Mouse (Mus musculus) neural tube, embryonic 15.5 days (tissue): ENCODE data around the gene Gm20388. TPM values are rescaled to one million over a fixed set of nuclear protein-coding genes. Genes with fewer than 3 reads are reported as not detected.
A peak's percentile ranks its signal among the peaks of the same experiment; 100 is the strongest.

ENCODE experiments used
- ATAC-seq: fragments of 200-750 bp; cut with Nextera tagmentation; 2 replicates; pipeline ENCODE4 v1.8.0; 2017; ENCODE audit warnings: mild to moderate bottlenecking, moderate TSS enrichment, moderate library complexity; ENCODE audit not compliant: low FRiP score
- H3K27ac ChIP-seq: fragments of 300-500 bp; sonication (generic); replicated peaks from 2 replicates; pipeline ENCODE4 v1.5.1; 2015; ENCODE audit warnings: mild to moderate bottlenecking, inconsistent platforms
- H3K27me3 ChIP-seq: fragments of 300-500 bp; sonication (generic); replicated peaks from 2 replicates; pipeline ENCODE4 v1.6.1; 2015; ENCODE audit warnings: inconsistent platforms
- H3K36me3 ChIP-seq: fragments of 300-500 bp; sonication (generic); 2 replicates; pipeline ENCODE4 v1.6.1; 2015; ENCODE audit warnings: inconsistent platforms
- H3K4me1 ChIP-seq: fragments of 300-500 bp; sonication (generic); 2 replicates; pipeline ENCODE4 v1.6.1; 2015; ENCODE audit warnings: inconsistent platforms
- H3K4me2 ChIP-seq: fragments of 300-500 bp; sonication (generic); 2 replicates; pipeline ENCODE4 v1.6.1; 2015; ENCODE audit warnings: inconsistent platforms, mild to moderate bottlenecking, moderate library complexity
- H3K4me3 ChIP-seq: fragments of 300-500 bp; sonication (generic); replicated peaks from 2 replicates; pipeline ENCODE4 v1.5.1; 2015; ENCODE audit warnings: mild to moderate bottlenecking, inconsistent platforms
- H3K9ac ChIP-seq: fragments of 300-500 bp; sonication (generic); replicated peaks from 2 replicates; pipeline ENCODE4 v1.6.1; 2015; ENCODE audit warnings: mild to moderate bottlenecking, inconsistent platforms
- H3K9me3 ChIP-seq: fragments of 300-500 bp; sonication (generic); replicated peaks from 2 replicates; pipeline ENCODE4 v1.6.1; 2016; ENCODE audit warnings: inconsistent platforms
- WGBS: fragments of 180-500 bp; shearing (Covaris S2); methylation state at CpG from one replicate; pipeline ENCODE4 v1.1.7; 2015; ENCODE audit warnings: mixed read lengths; 5-methylcytosine and 5-hydroxymethylcytosine counted together
- polyA plus RNA-seq: library from polyadenylated mRNA; unstranded; fragments of >200 nt; fragmentation: Nextera tagmentation; extraction: Ambion mirVana; gene quantifications from 2 replicates; pipeline ENCODE4 v1.2.1, GENCODE M21; 2015

Gene Gm20388
- polyA plus RNA-seq, 1 experiment from 2014 or later: not detected

DNA sequence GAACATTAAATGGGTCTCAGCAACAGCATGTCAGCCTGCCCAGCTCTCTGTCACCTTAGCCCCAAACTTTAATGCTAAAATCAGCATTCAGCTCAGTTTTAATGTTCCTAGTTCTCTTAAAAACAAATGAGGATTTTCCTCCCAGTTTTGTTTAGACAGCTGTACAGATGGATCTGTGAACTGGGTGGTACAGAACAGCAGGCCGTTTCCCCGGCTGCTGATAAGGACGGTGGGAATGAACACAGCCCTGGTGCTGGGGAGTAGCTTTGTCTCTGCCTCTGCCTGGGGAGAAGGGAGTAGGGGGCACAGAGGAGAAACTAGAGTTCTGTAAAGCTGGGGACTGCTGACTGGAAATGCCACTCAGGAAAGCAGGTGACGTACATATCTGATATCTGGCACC lies 3821.7 kb downstream of the Gm20388 start:
- no peaks in the 10 kb centered on the region for H3K27me3 ChIP-seq
- H3K27ac ChIP-seq: no peak overlapping the region
- no peak overlapping the region for H3K9ac ChIP-seq
- H3K4me3 ChIP-seq: no peak overlapping the region
- peaks cover 26% of the 10 kb centered on the region for H3K4me1 ChIP-seq
- H3K9me3 ChIP-seq: no peaks in the 10 kb centered on the region
- no peaks in the 10 kb centered on the region for H3K36me3 ChIP-seq
- 51% methylated on average over 4 of the region's 4 CpGs for WGBS
- H3K4me2 ChIP-seq: no peak overlapping the region
- no peak for ATAC-seq

DNA sequence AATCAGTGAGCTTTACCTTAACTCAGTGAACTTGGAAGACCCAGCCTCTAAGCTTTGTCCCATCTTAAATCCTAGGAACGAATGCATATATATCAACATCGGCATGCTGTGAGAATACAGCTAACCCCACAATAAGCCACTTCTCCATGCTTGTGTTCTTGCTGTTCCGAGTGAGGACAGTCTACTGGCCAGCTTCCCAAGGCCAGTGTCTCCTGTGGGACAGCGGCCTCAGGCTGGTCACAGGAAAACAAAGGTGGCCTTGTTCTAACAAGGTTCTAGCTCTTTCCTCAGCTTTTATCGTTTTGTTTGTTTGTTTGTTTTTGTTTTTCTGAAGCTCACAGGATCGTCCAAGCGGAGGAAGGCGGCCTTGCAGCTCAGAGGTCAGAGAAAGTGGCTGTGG lies 3823.8 kb downstream of the Gm20388 start:
- no peaks in the 10 kb centered on the region for H3K9me3 ChIP-seq
- H3K27ac ChIP-seq: no peak overlapping the region
- no peak overlapping the region for H3K4me2 ChIP-seq
- H3K36me3 ChIP-seq: no peaks in the 10 kb centered on the region
- WGBS: 77% methylated on average over 8 of the region's 8 CpGs
- H3K4me3 ChIP-seq: no peak overlapping the region
- H3K4me1 ChIP-seq: peaks cover 18% of the 10 kb centered on the region
- H3K27me3 ChIP-seq: no peaks in the 10 kb centered on the region
- no peak for ATAC-seq
- H3K9ac ChIP-seq: no peak overlapping the region

DNA sequence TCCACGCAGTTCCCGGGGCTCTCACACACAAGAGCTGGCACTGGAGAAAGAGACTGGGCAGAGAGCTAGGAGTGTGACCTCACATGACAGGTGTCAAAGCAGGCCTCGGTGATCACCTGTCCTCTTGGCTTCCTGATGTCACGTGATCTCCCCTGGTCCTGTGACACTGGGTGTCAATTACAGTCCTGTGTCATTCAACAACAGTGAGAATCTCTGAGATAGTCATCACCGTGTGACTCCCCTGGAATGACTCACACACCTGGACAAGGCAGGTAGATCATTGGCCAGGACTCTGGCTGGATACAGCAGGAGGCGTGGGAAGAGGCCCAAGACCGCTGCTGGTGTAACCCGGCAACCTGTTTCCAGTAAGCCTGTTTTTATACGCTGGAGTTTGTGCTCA lies 3826.3 kb downstream of the Gm20388 start:
- no peak overlapping the region for H3K9ac ChIP-seq
- H3K27ac ChIP-seq: no peak overlapping the region
- H3K4me3 ChIP-seq: no peak overlapping the region
- no peaks in the 10 kb centered on the region for H3K36me3 ChIP-seq
- H3K9me3 ChIP-seq: no peaks in the 10 kb centered on the region
- no peak for ATAC-seq
- peaks cover 5% of the 10 kb centered on the region for H3K4me1 ChIP-seq
- H3K27me3 ChIP-seq: no peaks in the 10 kb centered on the region
- H3K4me2 ChIP-seq: no peak overlapping the region
- 76% methylated on average over 9 of the region's 9 CpGs for WGBS

DNA sequence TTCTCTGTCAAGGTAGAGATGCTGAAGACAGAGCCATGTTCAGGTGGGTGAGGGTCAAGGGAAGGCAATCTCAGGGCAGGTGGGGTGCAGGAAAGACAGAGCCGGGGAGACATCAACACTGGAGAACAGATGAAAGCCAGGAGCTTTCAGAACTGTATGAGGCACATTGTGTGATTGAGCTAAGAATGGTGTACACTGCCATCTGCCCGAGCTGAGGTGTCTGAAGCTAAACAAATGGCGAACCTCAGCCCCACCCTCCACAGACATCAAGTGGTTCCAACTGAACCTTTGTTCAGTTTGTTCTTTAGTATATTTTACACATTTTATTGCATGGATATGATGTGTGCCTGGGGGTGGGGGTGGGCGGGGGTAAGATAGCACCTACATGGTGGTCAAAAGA lies 3829.6 kb downstream of the Gm20388 start:
- ATAC-seq: no peak
- Histone ChIP-seq H3K4me3 (no peak overlapping the region), H3K9me3 (no peaks in the 10 kb centered on the region), H3K27me3 (no peaks in the 10 kb centered on the region), H3K4me1 (peaks cover 5% of the 10 kb centered on the region), H3K9ac (no peak overlapping the region), H3K4me2 (no peak overlapping the region), H3K36me3 (no peaks in the 10 kb centered on the region), H3K27ac (no peak overlapping the region)
- WGBS: 79% methylated on average over 4 of the region's 4 CpGs

DNA sequence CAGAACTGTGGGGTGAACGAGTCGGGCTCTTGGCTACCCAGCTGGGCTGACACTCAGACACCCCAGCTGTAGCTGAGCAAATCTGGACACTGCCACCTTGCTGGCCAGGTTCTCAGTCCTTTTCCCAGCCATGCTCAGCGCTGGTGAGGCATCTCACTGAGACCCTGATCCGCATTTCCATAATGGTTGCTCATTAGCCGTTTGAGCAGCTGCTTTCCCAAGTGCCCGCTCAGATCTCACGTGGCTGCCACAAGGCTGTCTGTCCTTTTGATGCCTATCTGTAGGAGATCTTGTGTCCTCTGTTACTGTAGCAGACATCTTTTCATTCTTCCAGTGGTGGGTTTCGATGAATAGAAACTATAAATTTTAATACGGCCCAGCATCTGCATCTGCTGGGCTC lies 3830.6 kb downstream of the Gm20388 start:
- Histone ChIP-seq H3K4me3 (no peak overlapping the region), H3K4me2 (no peak overlapping the region), H3K9ac (no peak overlapping the region), H3K36me3 (no peaks in the 10 kb centered on the region), H3K27ac (no peak overlapping the region), H3K27me3 (no peaks in the 10 kb centered on the region), H3K9me3 (no peaks in the 10 kb centered on the region), H3K4me1 (peaks cover 5% of the 10 kb centered on the region)
- WGBS: 41% methylated on average over 9 of the region's 9 CpGs
- ATAC-seq: no peak

DNA sequence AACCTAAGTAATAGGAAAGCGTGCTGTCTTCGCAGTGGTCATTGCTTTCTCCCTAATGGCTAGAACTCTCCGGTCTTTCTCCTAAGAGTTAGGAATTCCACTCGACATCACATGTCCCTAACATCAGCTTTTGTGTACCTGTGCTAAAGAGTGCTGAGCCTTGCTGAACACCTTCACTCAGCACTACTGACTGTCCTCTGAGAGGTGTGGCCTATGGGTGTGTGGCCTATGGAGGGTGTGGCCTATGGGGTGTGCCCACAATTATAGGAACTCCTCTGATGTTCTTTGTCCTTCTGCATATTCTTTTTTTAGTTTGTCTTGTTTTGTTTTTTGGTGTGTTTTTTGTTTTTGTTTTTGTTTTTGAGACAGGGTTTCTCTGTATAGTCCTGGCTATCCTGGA lies 3835.8 kb downstream of the Gm20388 start:
- no peak for ATAC-seq
- no peaks in the 10 kb centered on the region for H3K36me3 ChIP-seq
- WGBS: 94% methylated on average over 4 of the region's 4 CpGs
- no peak overlapping the region for H3K4me3 ChIP-seq
- peaks cover 7% of the 10 kb centered on the region; the same call in 1 of the 2 replicates for H3K4me1 ChIP-seq
- H3K9me3 ChIP-seq: no peaks in the 10 kb centered on the region
- H3K27ac ChIP-seq: no peak overlapping the region
- no peak overlapping the region for H3K9ac ChIP-seq
- H3K27me3 ChIP-seq: no peaks in the 10 kb centered on the region
- H3K4me2 ChIP-seq: no peak overlapping the region

DNA sequence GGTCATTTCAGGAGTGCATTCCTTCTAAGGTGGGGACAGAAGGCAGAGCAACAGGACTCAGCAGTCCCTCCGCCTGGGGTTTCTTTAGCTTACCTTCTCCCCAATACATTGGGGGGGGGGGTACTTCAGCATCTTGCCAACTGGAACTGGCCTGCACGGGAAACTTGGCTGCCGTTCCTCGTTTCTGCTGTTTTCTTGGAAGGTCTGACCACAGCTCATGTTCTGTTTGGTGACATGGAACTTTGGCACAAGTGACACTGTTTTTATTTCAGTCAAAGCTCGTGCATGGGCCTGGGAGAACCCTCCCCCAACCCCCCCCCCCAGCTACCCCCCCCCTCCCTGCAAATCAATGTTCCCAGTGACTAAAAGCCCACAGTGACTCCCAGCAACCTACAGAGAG lies 3837.1 kb downstream of the Gm20388 start:
- Histone ChIP-seq H3K9ac (no peak overlapping the region), H3K36me3 (no peaks in the 10 kb centered on the region), H3K27ac (no peak overlapping the region), H3K4me2 (no peak overlapping the region), H3K4me1 (peaks cover 10% of the 10 kb centered on the region), H3K27me3 (no peaks in the 10 kb centered on the region), H3K9me3 (no peaks in the 10 kb centered on the region), H3K4me3 (no peak overlapping the region)
- 65% methylated on average over 5 of the region's 5 CpGs for whole genome bisulfite sequencing
- no peak for ATAC-seq

DNA sequence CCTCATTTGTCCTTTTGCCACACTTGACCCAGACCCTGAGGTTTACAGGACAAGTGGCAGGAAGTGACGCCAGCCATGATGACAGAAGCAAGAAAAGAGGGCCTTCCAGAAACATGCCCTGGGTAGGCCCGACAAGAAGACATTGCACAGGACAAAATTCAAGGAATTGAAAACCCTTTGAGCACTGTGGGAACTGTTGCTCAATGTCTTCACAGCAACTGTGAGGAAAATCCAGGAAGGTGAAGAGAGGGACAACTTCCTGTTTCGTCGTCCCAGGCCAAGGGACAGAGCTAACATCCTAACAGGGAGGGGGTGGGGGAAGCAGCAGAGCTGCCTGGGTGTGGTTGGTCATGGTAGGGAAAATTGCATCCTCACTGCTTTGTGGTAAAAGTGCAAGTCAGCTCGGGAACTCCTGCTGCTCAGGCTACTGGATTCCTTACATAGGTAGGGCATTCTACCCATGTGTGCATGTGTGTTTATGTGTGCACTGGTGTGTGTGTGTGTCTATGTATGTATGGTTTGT lies 3839.6 kb downstream of the Gm20388 start:
- Histone ChIP-seq H3K27me3 (no peaks in the 10 kb centered on the region), H3K27ac (no peak overlapping the region), H3K4me2 (no peak overlapping the region), H3K4me1 (peaks cover 28% of the 10 kb centered on the region), H3K9ac (no peak overlapping the region), H3K9me3 (no peaks in the 10 kb centered on the region), H3K36me3 (no peaks in the 10 kb centered on the region), H3K4me3 (no peak overlapping the region)
- ATAC-seq: no peak
- WGBS: 78% methylated on average over 5 of the region's 5 CpGs

DNA sequence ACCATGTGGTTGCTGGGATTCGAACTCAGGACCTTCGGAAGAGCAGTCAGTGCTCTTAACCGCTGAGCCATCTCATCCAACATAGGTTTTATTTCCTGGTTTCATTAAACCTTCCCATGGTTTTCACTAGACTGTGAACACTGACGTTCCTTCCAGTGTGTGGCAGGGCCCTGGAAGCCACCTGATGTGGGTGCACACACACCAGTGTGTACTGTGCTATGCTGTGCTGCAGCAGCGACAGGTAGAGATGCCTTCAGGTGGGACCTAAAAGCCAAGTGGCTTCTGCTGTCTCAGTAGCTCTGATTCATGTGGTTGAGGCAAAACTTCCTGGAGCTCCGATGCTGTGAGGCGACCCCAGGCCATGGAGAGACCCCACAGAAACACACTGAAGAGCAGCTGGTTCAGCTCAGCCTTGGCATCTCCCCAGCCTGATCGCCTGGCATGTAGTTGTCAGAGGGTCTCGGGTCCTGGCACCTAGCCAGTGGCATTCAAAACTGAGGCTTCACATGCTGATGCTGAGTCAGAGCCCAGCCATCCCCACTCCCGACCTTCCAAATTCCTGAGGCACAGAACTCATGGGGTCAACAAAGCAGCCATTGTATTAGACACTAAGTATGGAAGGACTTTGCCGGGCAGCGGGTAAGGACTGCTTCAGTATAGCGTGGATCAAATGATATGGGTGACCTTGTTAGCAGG lies 3842.3 kb downstream of the Gm20388 start:
- H3K27ac ChIP-seq: peak overlapping the region; percentile 45; the same call in 1 of the 2 replicates
- no peaks in the 10 kb centered on the region for H3K9me3 ChIP-seq
- H3K4me2 ChIP-seq: no peak overlapping the region
- 47% methylated on average over 13 of the region's 13 CpGs for WGBS
- peak; percentile 45; the same call in 1 of the 2 replicates for ATAC-seq
- H3K4me1 ChIP-seq: peaks cover 21% of the 10 kb centered on the region
- H3K4me3 ChIP-seq: no peak overlapping the region
- no peaks in the 10 kb centered on the region for H3K27me3 ChIP-seq
- no peak overlapping the region for H3K9ac ChIP-seq
- no peaks in the 10 kb centered on the region for H3K36me3 ChIP-seq

DNA sequence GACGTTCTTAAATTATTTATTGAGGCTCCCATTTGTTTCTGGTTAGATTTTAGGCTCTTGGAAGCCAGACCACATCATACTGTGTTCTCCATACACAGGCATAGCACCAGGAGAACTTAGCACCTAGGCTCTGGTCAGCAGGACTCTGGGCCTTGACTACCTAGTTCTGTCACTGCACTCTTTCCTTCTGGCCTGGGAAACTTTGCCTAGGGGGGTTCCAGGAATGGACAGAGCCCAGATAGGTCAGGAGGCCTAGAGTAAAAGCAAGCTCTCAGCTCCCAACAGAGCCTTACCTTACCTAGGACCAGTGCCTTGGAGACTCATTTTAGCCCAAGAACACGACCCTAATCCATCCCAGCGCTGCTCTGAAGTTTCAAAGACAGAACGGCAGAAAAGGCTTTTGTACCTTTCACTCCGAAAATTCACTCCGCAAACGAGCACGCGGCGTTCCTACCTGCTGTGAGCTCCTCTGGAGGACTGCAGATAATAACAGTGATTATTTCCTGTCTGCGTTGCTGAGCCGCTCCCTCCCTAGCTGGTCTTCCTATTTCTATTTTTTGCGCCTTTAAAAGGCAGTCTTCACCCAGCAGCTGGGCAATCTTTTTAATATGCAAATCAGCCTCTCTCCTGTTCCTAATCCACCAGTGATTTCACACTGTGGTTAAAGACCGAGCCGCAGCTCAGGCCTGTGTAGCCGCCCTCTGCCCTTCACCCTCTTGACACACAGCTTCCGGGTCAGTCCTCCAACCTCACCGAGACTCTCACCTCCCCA lies 3843.1 kb downstream of the Gm20388 start:
- peak overlapping the region; percentile 36 for H3K4me2 ChIP-seq
- no peak overlapping the region for H3K4me3 ChIP-seq
- peak overlapping the region; percentile 45; the same call in 1 of the 2 replicates for H3K27ac ChIP-seq
- WGBS: 9% methylated on average over 18 of the region's 18 CpGs
- H3K9ac ChIP-seq: no peak overlapping the region
- no peaks in the 10 kb centered on the region for H3K9me3 ChIP-seq
- no peaks in the 10 kb centered on the region for H3K36me3 ChIP-seq
- H3K4me1 ChIP-seq: peaks cover 21% of the 10 kb centered on the region
- no peaks in the 10 kb centered on the region for H3K27me3 ChIP-seq
- ATAC-seq: peak; percentile 40; the same call in 1 of the 2 replicates

DNA sequence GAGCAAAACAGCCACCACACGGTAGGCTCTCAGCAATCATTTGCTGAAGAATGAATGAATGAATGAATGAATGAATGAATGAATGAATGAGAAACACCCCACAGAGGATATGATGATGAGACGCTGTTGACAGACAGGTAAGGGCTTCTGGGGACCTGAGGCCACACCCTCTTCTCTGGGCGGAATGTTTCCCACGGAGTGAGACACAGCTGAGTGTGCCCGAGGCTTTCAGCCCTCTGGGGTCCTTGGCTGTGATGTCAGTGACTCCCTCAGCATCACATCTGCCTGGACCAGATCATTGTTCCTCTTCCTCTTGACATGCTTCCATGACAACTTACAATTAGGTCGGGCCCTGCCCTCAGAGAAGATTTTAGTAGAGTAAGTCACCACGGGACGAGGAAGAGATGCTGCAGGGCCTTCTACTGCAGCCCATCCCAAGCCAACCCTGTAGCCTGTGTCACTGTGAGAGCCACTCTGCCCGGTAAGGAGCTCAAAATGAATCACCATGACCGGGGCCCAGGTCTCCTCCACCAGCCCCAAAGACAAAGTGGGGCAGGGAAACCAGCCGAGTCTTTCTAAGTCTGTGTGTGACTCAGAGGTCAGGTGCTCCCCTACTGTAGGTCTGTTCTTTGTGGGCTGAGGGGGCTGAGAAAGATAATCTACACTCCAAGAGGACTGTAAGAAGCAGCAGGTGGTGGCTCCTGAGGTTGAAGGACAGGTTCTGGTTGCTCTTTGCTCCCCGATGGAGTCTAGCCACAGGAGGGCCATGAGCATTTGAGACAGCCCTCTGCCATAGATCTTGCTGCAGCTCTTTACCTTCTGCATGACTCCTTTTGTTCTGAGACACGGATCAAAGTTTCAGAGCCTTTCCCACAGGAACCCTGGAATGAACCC lies 3844.1 kb downstream of the Gm20388 start:
- 77% methylated on average over 13 of the region's 13 CpGs for WGBS
- no peak for ATAC-seq
- H3K36me3 ChIP-seq: no peaks in the 10 kb centered on the region
- H3K4me3 ChIP-seq: no peak overlapping the region
- H3K4me2 ChIP-seq: 0 out of 2 replicates have a peak overlapping the region, but pooled peaks have one; percentile 36
- H3K4me1 ChIP-seq: peaks cover 24% of the 10 kb centered on the region
- H3K9me3 ChIP-seq: no peaks in the 10 kb centered on the region
- H3K27me3 ChIP-seq: no peaks in the 10 kb centered on the region
- H3K9ac ChIP-seq: no peak overlapping the region
- H3K27ac ChIP-seq: no peak overlapping the region
